Mouse (Mus musculus): Measurements from ENCODE around the gene Ift122. TPM values are rescaled to one million over a fixed set of nuclear protein-coding genes. Genes with fewer than 3 reads are reported as not detected.

Gene Ift122
- total RNA-seq, 4 experiments from 2014 or later, result 8.5 to 10.0 (median 9.0) TPM

Other genes with a start within 250 kb of the Ift122 start
- 100 to 1,000 TPM in 3 of 4 experiments, 10 to 100 TPM in 1; 97.6 to 104 (median 102) TPM for gene Raf1, start 176.8 kb upstream of the Ift122 start, total RNA-seq (2022)
- 1 to 10 TPM in 1 of 4 experiments, under 1 TPM in 3; 0.41 to 1.0 (median 0.60) TPM for gene Tmem40, start 91.1 kb upstream of the Ift122 start, total RNA-seq (2022)
- gene Cand2, start 78.9 kb upstream of the Ift122 start, total RNA-seq (2022), result 10 to 100 TPM; 77.2 to 97.7 (median 87.6) TPM
- 100 to 1,000 TPM; 586 to 697 (median 628) TPM for gene Rpl32, start 44.7 kb upstream of the Ift122 start, total RNA-seq (2022)
- under 1 TPM; 0.20 to 0.53 (median 0.36) TPM for gene Efcab12, start 15.1 kb upstream of the Ift122 start, total RNA-seq (2022)
- gene Mbd4, start 99 bp upstream of the Ift122 start, total RNA-seq (2022), result 1 to 10 TPM in 3 of 4 experiments, under 1 TPM in 1; 0.98 to 1.5 (median 1.1) TPM
- not detected for gene Rho, start 78.3 kb downstream of the Ift122 start, total RNA-seq (2022)
- not detected for gene H1foo, start 91.5 kb downstream of the Ift122 start, total RNA-seq (2022)
- 10 to 100 TPM; 43.8 to 75.7 (median 63.5) TPM for gene Plxnd1, start 141.5 kb downstream of the Ift122 start, total RNA-seq (2022)

Measured in heart, adult 8-10 months (tissue).